Mouse (Mus musculus): ENCODE measurements around the gene Ska2. TPM values are rescaled to one million over a fixed set of nuclear protein-coding genes. Genes with fewer than 3 reads are reported as not detected.

The Ska2 gene
- polyA plus RNA-seq, 1 experiment from 2014 or later: 47.2 TPM

DNA sequence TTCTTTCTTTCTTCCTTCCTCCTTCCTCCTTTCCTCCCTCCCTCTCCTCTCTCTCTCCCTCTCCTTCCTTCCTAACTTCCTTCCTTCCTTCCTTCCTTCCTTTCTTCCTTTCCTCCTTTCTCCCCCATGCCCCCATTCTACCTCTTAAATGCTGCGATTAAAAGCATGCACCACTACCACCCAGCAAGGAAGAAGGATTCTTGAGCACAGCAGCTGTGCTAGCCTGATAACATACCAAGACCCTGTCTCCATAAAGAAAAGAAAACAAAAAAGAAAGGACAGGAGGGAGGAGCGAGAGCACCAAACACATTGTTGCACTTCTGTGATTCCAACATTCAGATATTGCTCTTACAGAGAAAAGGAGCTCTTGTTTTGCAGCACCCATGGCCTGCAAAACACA, 21.9 kb upstream of the Ska2 start:
- Histone ChIP-seq H3K4me1 (ENCODE audit: control insufficient read depth, insufficient read depth, low read length) (peaks cover 15% of the 10 kb centered on the region), H3K36me3 (ENCODE audit: control insufficient read depth, insufficient read depth, low read length) (peaks cover 3% of the 10 kb centered on the region; the same call in 1 of the 2 replicates), H3K9ac (ENCODE audit: low read length) (peak overlapping the region; percentile 53; the same call in 1 of the 2 replicates), H3K4me2 (ENCODE audit: low read depth, low read length) (peak overlapping the region; percentile 55), H3K27me3 (ENCODE audit: control insufficient read depth, insufficient read depth, low read length) (no peaks in the 10 kb centered on the region), H3K9me3 (replicated peaks; ENCODE audit: control insufficient read depth, low read length) (no peaks in the 10 kb centered on the region), H3K4me3 (replicated peaks; ENCODE audit: low read length) (peak overlapping the region; percentile 73), H3K27ac (ENCODE audit: low read length) (peak overlapping the region; percentile 58; the same call in 1 of the 2 replicates)
- 44% methylated on average over 2 of the region's 2 CpGs for WGBS
- no peak for ATAC-seq (ENCODE audit: insufficient read depth, low FRiP score)

DNA sequence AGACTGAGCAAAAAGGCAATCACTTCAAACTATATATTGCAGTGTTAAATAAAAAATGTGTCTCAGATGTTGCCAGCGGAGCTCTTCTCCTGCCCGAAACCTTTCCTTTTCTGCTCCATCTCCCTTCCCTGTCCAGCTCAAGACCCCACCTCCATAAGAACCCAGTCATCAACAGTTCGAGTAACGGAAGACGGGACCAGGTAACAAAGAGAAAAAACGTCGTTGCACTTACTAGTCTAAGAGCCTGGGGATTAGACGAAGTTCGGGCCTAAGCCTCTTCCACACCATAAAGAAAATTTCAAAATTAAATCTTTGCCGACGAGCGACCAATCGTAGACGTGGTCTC, 652 bp upstream of the Ska2 start, which contains the start of gene Prr11:
Prr11 (minus strand) TSS at position 300 of the 346 bp plus-strand sequence.
- H3K27me3 ChIP-seq (ENCODE audit: control insufficient read depth, insufficient read depth, low read length): no peaks in the 10 kb centered on the region
- no peaks in the 10 kb centered on the region; the same call in 1 of the 2 replicates for H3K36me3 ChIP-seq (ENCODE audit: control insufficient read depth, insufficient read depth, low read length)
- WGBS: under 1% methylated on average over 14 of the region's 14 CpGs
- H3K9ac ChIP-seq (ENCODE audit: low read length): peak within 1 kb of the TSS; percentile 86
- peak within 1 kb of the TSS; percentile 68 for H3K4me2 ChIP-seq (ENCODE audit: low read depth, low read length)
- H3K9me3 ChIP-seq (replicated peaks; ENCODE audit: control insufficient read depth, low read length): no peaks in the 10 kb centered on the region
- peak within 1 kb of the TSS; percentile 96 for H3K27ac ChIP-seq (ENCODE audit: low read length)
- H3K4me1 ChIP-seq (ENCODE audit: control insufficient read depth, insufficient read depth, low read length): peaks cover 9% of the 10 kb centered on the region
- ATAC-seq (ENCODE audit: insufficient read depth, low FRiP score): no peak
- peak within 1 kb of the TSS; percentile 68 for H3K4me3 ChIP-seq (replicated peaks; ENCODE audit: low read length)

DNA sequence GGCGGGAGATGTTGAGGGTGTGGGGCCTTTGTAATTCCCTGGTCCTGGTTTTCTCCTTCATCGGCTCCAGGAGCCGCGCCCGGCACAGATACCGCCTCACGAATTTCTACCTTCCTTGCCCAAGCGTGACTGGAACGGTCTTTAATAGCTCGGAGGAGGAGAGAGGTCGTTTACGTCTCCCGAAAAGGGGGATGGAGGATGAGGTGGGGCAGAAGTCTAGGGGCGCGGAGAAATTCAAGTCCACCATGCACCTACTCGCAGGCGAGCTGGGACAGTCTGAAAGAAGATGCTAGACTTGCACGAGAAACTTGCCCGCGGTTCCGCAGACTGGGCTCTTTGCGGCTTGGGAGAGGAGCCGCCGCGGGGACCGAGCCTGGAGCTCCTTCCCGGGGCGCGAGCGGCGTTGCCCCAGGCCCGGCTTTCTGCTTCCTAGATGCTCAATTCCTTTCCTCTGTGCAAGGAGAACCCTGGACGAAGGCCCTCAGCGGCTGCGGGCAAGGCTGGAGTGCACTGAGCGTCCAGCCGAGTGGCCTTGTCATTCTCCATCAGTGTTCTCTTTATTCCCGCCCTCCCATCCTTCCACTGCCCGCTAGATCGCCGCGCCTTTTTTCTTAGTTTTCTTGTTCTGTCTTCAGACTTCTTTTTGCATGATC, 611 bp downstream of the Ska2 start:
- no peaks in the 10 kb centered on the region for H3K9me3 ChIP-seq (replicated peaks; ENCODE audit: control insufficient read depth, low read length)
- WGBS: under 1% methylated on average over 42 of the region's 42 CpGs
- H3K9ac ChIP-seq (ENCODE audit: low read length): peak overlapping the region; percentile 86
- H3K4me3 ChIP-seq (replicated peaks; ENCODE audit: low read length): peak overlapping the region; percentile 68
- no peak for ATAC-seq (ENCODE audit: insufficient read depth, low FRiP score)
- peak overlapping the region; percentile 96 for H3K27ac ChIP-seq (ENCODE audit: low read length)
- peak overlapping the region; percentile 57 for H3K4me2 ChIP-seq (ENCODE audit: low read depth, low read length)
- H3K27me3 ChIP-seq (ENCODE audit: control insufficient read depth, insufficient read depth, low read length): no peaks in the 10 kb centered on the region
- H3K4me1 ChIP-seq (ENCODE audit: control insufficient read depth, insufficient read depth, low read length): peaks cover 9% of the 10 kb centered on the region
- peaks cover 1% of the 10 kb centered on the region; the same call in 1 of the 2 replicates for H3K36me3 ChIP-seq (ENCODE audit: control insufficient read depth, insufficient read depth, low read length)

DNA sequence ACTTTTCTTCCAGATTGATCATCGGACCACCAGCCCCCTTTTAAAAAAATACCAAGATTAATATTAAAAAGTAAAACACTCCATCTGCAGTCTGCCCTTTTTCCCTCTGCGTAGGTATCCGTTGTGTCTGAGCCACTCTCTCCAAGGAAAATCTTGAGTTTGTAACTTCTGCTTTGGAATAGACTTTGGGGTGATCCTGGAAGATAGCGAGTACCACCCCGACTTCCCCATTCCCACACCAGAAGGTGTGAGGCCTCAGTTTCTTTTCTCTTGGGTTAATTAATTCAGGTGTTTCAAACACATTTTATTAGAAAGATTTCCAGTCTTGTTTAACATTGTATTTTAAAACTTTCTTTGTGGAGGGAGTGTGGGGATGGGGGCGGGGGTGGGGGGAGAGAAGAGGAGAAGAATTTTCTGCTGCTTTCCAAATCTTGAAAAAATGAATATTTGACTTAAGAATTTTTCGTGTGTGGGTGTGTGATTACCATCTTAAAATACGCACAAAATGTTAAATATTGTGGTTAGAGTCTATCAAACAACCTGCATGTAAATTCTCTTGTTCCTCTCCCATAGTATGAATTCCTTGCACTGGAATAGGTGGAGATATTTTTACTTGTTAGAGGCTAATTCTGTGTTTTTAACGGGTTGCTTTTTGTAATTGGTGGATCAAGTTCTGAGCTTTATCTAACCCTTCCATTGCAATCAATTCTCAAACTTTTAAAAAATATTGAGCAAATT, 1.3 kb downstream of the Ska2 start:
- H3K36me3 ChIP-seq (ENCODE audit: control insufficient read depth, insufficient read depth, low read length): peaks cover 8% of the 10 kb centered on the region
- WGBS: 1% methylated on average over 9 of the region's 9 CpGs
- H3K27ac ChIP-seq (ENCODE audit: low read length): peak overlapping the region; percentile 96
- H3K27me3 ChIP-seq (ENCODE audit: control insufficient read depth, insufficient read depth, low read length): no peaks in the 10 kb centered on the region
- no peak for ATAC-seq (ENCODE audit: insufficient read depth, low FRiP score)
- no peaks in the 10 kb centered on the region for H3K9me3 ChIP-seq (replicated peaks; ENCODE audit: control insufficient read depth, low read length)
- H3K9ac ChIP-seq (ENCODE audit: low read length): peak overlapping the region; percentile 86
- peaks cover 9% of the 10 kb centered on the region for H3K4me1 ChIP-seq (ENCODE audit: control insufficient read depth, insufficient read depth, low read length)
- H3K4me2 ChIP-seq (ENCODE audit: low read depth, low read length): peak overlapping the region; percentile 57
- peak overlapping the region; percentile 68 for H3K4me3 ChIP-seq (replicated peaks; ENCODE audit: low read length)

DNA sequence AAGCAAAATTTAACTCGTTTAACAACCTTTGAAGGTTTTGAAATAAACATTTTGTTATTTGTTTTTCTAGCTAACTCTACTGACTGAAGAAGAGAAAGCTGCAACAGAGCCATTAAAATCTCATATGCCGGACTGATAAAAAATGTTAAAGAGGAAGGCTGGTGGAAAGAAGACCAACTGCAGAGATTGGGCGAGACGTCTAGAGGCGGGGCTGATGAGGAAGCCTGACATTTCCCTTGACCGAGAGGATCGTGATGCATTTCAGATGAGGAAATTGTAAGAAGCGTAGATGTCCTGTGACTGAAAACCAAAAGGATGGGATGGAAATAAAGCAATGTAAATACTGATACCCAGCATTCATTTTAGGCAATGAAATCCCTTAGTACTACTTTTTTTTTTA, 12.8 kb downstream of the Ska2 start:
- Histone ChIP-seq H3K27ac (ENCODE audit: low read length) (no peak overlapping the region), H3K9ac (ENCODE audit: low read length) (no peak overlapping the region), H3K9me3 (replicated peaks; ENCODE audit: control insufficient read depth, low read length) (no peaks in the 10 kb centered on the region), H3K4me3 (replicated peaks; ENCODE audit: low read length) (no peak overlapping the region), H3K27me3 (ENCODE audit: control insufficient read depth, insufficient read depth, low read length) (no peaks in the 10 kb centered on the region), H3K4me2 (ENCODE audit: low read depth, low read length) (no peak overlapping the region), H3K4me1 (ENCODE audit: control insufficient read depth, insufficient read depth, low read length) (peaks cover 3% of the 10 kb centered on the region), H3K36me3 (ENCODE audit: control insufficient read depth, insufficient read depth, low read length) (peaks cover 22% of the 10 kb centered on the region; the same call in 1 of the 2 replicates)
- ATAC-seq (ENCODE audit: insufficient read depth, low FRiP score): no peak
- WGBS: 78% methylated on average over 8 of the region's 8 CpGs

DNA sequence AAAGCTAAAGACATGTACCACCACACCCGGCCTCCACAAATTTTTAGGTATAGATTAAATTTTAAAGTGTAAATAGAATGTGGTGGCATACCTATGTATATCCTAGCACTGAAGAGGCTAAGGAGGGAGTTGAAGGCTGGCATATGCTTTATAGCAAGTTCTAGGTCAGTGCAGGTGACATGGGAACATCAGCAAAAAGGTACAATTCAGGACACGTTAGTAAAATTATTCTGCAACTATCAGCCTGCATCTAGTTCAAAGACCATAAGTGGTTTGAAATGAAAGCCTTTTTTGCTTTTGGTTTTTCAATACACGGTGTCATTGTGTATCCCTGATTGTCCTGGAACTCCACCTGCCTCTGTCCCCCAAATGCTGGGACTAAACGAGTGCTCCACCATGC, 16.5 kb downstream of the Ska2 start:
- WGBS: 50% methylated on average over 4 of the region's 4 CpGs
- Histone ChIP-seq H3K4me3 (replicated peaks; ENCODE audit: low read length) (0 out of 2 replicates have a peak overlapping the region, but pooled peaks have one; percentile 89), H3K36me3 (ENCODE audit: control insufficient read depth, insufficient read depth, low read length) (0 out of 2 replicates have a peak, but pooled peaks cover 7% of the 10 kb centered on the region), H3K27me3 (ENCODE audit: control insufficient read depth, insufficient read depth, low read length) (no peaks in the 10 kb centered on the region), H3K4me2 (ENCODE audit: low read depth, low read length) (peak overlapping the region; percentile 57), H3K9me3 (replicated peaks; ENCODE audit: control insufficient read depth, low read length) (no peaks in the 10 kb centered on the region), H3K9ac (ENCODE audit: low read length) (no peak overlapping the region; the same call in 1 of the 2 replicates), H3K4me1 (ENCODE audit: control insufficient read depth, insufficient read depth, low read length) (peaks cover 3% of the 10 kb centered on the region), H3K27ac (ENCODE audit: low read length) (peak overlapping the region; percentile 23; the same call in 1 of the 2 replicates)
- no peak for ATAC-seq (ENCODE audit: insufficient read depth, low FRiP score)

DNA sequence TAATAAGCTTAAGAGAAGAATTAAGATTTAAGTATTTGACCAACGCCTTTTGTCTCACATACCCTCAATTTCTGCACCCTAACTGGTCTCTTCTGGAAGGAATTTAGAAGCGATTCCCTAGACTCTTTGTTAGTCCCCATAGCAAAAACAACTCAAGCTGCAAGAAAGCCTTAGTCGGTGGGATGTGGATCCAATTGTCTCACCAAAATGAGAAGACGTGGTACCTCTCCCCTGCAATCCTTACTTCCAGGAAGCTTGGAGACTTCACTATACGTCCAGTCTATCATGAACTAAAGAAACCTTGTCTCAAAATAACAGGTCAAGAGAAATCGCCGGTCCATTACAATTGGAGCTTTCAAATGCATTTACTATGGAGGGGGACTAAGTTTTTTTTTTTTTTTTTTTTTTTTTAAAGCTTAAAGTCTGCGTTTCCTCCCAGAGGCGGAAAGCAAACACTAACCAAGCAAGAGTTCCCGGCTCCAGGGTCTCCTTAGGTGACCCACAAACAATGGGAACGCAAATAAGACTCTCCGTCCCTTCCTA, 17.3 kb downstream of the Ska2 start:
- Histone ChIP-seq H3K4me3 (replicated peaks; ENCODE audit: low read length) (peak overlapping the region; percentile 89), H3K4me1 (ENCODE audit: control insufficient read depth, insufficient read depth, low read length) (peaks cover 3% of the 10 kb centered on the region), H3K36me3 (ENCODE audit: control insufficient read depth, insufficient read depth, low read length) (0 out of 2 replicates have a peak, but pooled peaks cover 3% of the 10 kb centered on the region), H3K27ac (ENCODE audit: low read length) (peak overlapping the region; percentile 83), H3K4me2 (ENCODE audit: low read depth, low read length) (peak overlapping the region; percentile 57), H3K9ac (ENCODE audit: low read length) (peak overlapping the region; percentile 71), H3K27me3 (ENCODE audit: control insufficient read depth, insufficient read depth, low read length) (no peaks in the 10 kb centered on the region), H3K9me3 (replicated peaks; ENCODE audit: control insufficient read depth, low read length) (no peaks in the 10 kb centered on the region)
- ATAC-seq (ENCODE audit: insufficient read depth, low FRiP score): no peak
- 2% methylated on average over 12 of the region's 12 CpGs for WGBS

DNA sequence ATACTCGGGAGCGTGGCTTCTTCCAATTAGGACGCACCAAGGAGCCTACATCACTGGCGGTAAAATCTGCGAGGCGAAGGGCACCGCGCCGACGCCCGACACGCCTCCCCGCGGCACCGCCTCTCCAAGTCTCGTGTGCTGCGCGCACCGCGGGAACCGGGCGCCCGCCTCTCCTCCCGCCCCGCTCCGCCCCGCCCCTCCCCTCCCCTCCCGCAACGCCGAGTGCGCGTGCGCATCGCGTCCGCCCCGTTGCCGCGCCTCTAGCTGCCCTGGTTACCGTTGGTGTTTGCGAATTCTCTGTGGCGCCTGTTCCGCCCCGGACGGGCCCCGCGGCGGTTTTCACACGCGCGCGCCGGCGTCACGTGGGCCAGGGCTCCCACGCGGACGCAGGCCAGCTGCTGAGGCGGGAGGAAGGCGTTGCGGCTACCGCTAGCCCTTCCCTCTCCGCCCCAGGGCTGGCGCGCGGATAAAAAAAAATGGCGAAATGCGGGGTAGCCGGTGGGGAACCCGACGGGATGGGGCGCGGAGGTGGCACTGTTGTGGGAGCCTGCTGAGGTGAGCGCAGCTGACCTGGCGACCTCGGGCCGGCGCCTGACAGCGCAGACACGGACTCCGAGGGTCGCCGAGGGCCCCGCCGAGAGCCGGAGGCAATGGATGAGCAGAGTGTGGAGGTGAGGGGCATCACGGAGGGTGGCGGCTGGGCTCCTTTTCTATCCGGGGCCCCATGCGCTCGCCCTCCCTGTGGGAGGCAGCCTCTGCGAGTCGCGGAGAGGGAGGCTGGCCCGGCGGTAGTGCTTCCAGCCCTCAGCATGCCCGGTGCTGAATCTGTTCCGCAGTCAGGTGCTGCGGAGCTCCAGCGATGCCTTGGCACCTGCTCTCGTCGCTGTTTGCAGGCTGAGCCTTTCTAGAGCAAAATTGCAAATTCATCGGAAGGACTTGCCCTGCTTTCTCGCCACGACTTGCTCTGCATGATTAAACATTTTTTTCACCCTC, 18.1 kb downstream of the Ska2 start, which contains the start of gene Trim37:
Trim37 (plus strand) TSS at position 254 of the 993 bp plus-strand sequence.
- peak within 1 kb of the TSS; percentile 86 for H3K9ac ChIP-seq (ENCODE audit: low read length)
- peak within 1 kb of the TSS; percentile 86 for H3K27ac ChIP-seq (ENCODE audit: low read length)
- under 1% methylated on average over 96 of the region's 105 CpGs for WGBS
- H3K27me3 ChIP-seq (ENCODE audit: control insufficient read depth, insufficient read depth, low read length): no peaks in the 10 kb centered on the region
- 0 out of 2 replicates have a peak, but pooled peaks cover 3% of the 10 kb centered on the region for H3K36me3 ChIP-seq (ENCODE audit: control insufficient read depth, insufficient read depth, low read length)
- ATAC-seq (ENCODE audit: insufficient read depth, low FRiP score): peak; percentile 96
- no peaks in the 10 kb centered on the region for H3K9me3 ChIP-seq (replicated peaks; ENCODE audit: control insufficient read depth, low read length)
- peak within 1 kb of the TSS; percentile 89 for H3K4me3 ChIP-seq (replicated peaks; ENCODE audit: low read length)
- H3K4me1 ChIP-seq (ENCODE audit: control insufficient read depth, insufficient read depth, low read length): peaks cover 3% of the 10 kb centered on the region
- peak within 1 kb of the TSS; percentile 57 for H3K4me2 ChIP-seq (ENCODE audit: low read depth, low read length)

All from stomach, embryonic 16.5 days (tissue).